Mouse (Mus musculus): Measurements from ENCODE around the gene Gm609. TPM values are rescaled to one million over a fixed set of nuclear protein-coding genes. Genes with fewer than 3 reads are reported as not detected.
"Not testable (repeated sequence)": the region's sequence is repeated elsewhere in the genome, so short reads cannot be mapped to it uniquely, and the experiment has no call there.

Gm609 gene
- 0.59 and 0.78 TPM in 2 replicates for polyA plus RNA-seq (2015; fragmentation: Nextera tagmentation; extraction: Ambion mirVana)

GRCm38 (mm10) chr16:45492927-45493326, at the start of gene Gm609:
TSS of gene Gm609 (minus strand) at chr16:45492969.
- no peak within 1 kb of the TSS for H3K4me3 ChIP-seq (ENCODE audit: low read length)
- 51% methylated on average over 5 of the region's 5 CpGs for WGBS

GRCm38 (mm10) chr16:45542108-45542507, 49.3 kb upstream of the Gm609 start:
- Histone ChIP-seq H3K27me3 (ENCODE audit: insufficient read depth, low read length) (no peaks in the 10 kb centered on the region), H3K27ac (ENCODE audit: low read length) (no peak overlapping the region), H3K36me3 (ENCODE audit: insufficient read depth, low read length) (no peaks in the 10 kb centered on the region), H3K9ac (replicated peaks; ENCODE audit: low read length) (no peak overlapping the region), H3K4me1 (ENCODE audit: insufficient read depth, low read length) (no peaks in the 10 kb centered on the region), H3K4me3 (ENCODE audit: low read length) (no peak overlapping the region), H3K9me3 (ENCODE audit: low read length) (no peaks in the 10 kb centered on the region), H3K4me2 (replicated peaks; ENCODE audit: low read depth, low read length) (no peak overlapping the region)
- no peak for ATAC-seq (ENCODE audit: low FRiP score, low TSS enrichment)

More at GRCm38 (mm10) chr16:45492927-45493326, at the start of gene Gm609:
- no peaks in the 10 kb centered on the region for H3K27me3 ChIP-seq (ENCODE audit: insufficient read depth, low read length)
- H3K4me2 ChIP-seq (replicated peaks; ENCODE audit: low read depth, low read length), result no peak within 1 kb of the TSS
- H3K9me3 ChIP-seq (ENCODE audit: low read length), result no peaks in the 10 kb centered on the region
- no peaks in the 10 kb centered on the region for H3K4me1 ChIP-seq (ENCODE audit: insufficient read depth, low read length)
- peak; percentile 95 for ATAC-seq (ENCODE audit: low FRiP score, low TSS enrichment)
- no peak within 1 kb of the TSS for H3K27ac ChIP-seq (ENCODE audit: low read length)
- H3K36me3 ChIP-seq (ENCODE audit: insufficient read depth, low read length), result no peaks in the 10 kb centered on the region
- H3K9ac ChIP-seq (replicated peaks; ENCODE audit: low read length), result no peak within 1 kb of the TSS

- not testable (repeated sequence) for H3K9ac ChIP-seq (replicated peaks; ENCODE audit: low read length); H3K4me1 ChIP-seq (ENCODE audit: insufficient read depth, low read length); H3K36me3 ChIP-seq (ENCODE audit: insufficient read depth, low read length); H3K27me3 ChIP-seq (ENCODE audit: insufficient read depth, low read length); H3K27ac ChIP-seq (ENCODE audit: low read length); ATAC-seq (ENCODE audit: low FRiP score, low TSS enrichment); H3K9me3 ChIP-seq (ENCODE audit: low read length); H3K4me3 ChIP-seq (ENCODE audit: low read length); H3K4me2 ChIP-seq (replicated peaks; ENCODE audit: low read depth, low read length)
- WGBS, result 73% methylated on average over 1 of the region's 1 CpGs
Measured at GRCm38 (mm10) chr16:45538342-45538741, 45.6 kb upstream of the Gm609 start.

DNA sequence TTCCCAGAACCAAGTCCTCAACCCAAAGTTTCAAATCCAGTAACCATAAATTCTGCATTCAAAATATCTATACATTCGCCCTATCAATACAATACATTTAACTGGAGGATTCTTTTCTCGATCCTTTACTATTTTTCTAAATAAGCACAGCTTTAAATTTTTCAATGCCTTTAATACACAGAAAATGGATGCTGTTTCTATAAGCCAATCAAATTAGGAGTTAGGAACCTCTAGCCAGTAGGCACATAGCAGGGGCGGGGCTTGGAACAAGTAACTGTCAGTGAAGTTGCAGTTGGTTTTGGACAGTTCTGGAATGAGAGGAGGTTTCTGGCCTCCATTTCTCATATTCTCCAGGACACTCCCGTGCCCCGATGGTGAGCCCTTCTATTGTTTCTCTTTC, 42.2 kb upstream of the Gm609 start, which contains the start of gene Slc9c1:
TSS of gene Slc9c1 (plus strand) at position 301 of the 400 bp plus-strand sequence.
- H3K4me3 ChIP-seq (ENCODE audit: low read length), result no peak within 1 kb of the TSS
- H3K27ac ChIP-seq (ENCODE audit: low read length), result no peak within 1 kb of the TSS
- no peaks in the 10 kb centered on the region for H3K27me3 ChIP-seq (ENCODE audit: insufficient read depth, low read length)
- no peaks in the 10 kb centered on the region for H3K9me3 ChIP-seq (ENCODE audit: low read length)
- no peak within 1 kb of the TSS for H3K9ac ChIP-seq (replicated peaks; ENCODE audit: low read length)
- no peaks in the 10 kb centered on the region for H3K36me3 ChIP-seq (ENCODE audit: insufficient read depth, low read length)
- no peak within 1 kb of the TSS for H3K4me2 ChIP-seq (replicated peaks; ENCODE audit: low read depth, low read length)
- ATAC-seq (ENCODE audit: low FRiP score, low TSS enrichment), result no peak
- 94% methylated on average over 5 of the region's 5 CpGs for WGBS
- no peaks in the 10 kb centered on the region for H3K4me1 ChIP-seq (ENCODE audit: insufficient read depth, low read length)

DNA sequence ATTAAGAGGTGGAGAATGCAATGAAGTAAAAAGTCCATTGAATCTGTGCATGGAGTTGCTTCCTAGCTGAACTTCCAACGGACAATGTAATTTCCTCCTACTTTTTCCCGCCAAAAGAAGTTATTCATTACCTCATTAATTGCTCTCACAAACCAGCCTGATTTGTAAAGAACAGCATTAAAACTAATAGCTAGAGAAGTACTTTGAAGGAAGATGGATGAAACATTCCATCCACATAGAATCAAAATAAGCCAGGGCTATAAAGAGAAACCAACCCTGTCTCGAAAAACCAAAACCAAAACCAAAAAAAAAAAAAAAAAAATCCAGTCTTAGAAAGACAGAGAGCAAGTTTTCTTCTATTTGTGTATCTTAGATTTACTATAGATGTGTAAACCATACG, 39.2 kb upstream of the Gm609 start, which contains the start of gene Gm17783:
TSS of gene Gm17783 (minus strand) at position 101 of the 400 bp plus-strand sequence.
- H3K27me3 ChIP-seq (ENCODE audit: insufficient read depth, low read length), result no peaks in the 10 kb centered on the region
- H3K9ac ChIP-seq (replicated peaks; ENCODE audit: low read length), result no peak within 1 kb of the TSS
- ATAC-seq (ENCODE audit: low FRiP score, low TSS enrichment), result no peak
- H3K4me3 ChIP-seq (ENCODE audit: low read length), result no peak within 1 kb of the TSS
- no peak within 1 kb of the TSS for H3K27ac ChIP-seq (ENCODE audit: low read length)
- no peaks in the 10 kb centered on the region for H3K36me3 ChIP-seq (ENCODE audit: insufficient read depth, low read length)
- 62% methylated on average over 4 of the region's 4 CpGs for WGBS
- H3K4me2 ChIP-seq (replicated peaks; ENCODE audit: low read depth, low read length), result no peak within 1 kb of the TSS
- H3K4me1 ChIP-seq (ENCODE audit: insufficient read depth, low read length), result no peaks in the 10 kb centered on the region
- no peaks in the 10 kb centered on the region for H3K9me3 ChIP-seq (ENCODE audit: low read length)

DNA sequence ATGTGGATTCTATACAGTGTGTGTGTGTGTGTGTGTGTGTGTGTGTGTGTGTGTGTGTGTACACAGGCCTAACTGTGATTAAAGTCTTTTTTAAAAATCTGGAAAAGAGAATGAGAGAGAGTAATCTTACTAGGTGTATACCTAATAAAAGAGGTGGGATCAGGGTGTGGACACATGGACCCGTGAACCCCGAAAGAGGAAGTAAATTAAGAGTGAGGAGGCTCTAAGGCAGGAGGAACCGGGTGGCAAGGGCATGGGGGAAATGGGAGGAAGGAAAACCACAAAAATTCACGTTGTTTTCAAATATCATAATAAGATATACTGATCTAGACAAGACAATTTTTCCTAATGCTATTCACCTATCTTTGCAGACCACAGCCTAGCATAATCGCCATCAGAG, 32.8 kb upstream of the Gm609 start:
- 82% methylated on average over 5 of the region's 5 CpGs for WGBS
- no peak for ATAC-seq (ENCODE audit: low FRiP score, low TSS enrichment)
- no peak overlapping the region for H3K4me2 ChIP-seq (replicated peaks; ENCODE audit: low read depth, low read length)
- no peak overlapping the region for H3K9ac ChIP-seq (replicated peaks; ENCODE audit: low read length)
- H3K27me3 ChIP-seq (ENCODE audit: insufficient read depth, low read length), result no peaks in the 10 kb centered on the region
- H3K36me3 ChIP-seq (ENCODE audit: insufficient read depth, low read length), result no peaks in the 10 kb centered on the region
- H3K9me3 ChIP-seq (ENCODE audit: low read length), result no peaks in the 10 kb centered on the region
- H3K4me3 ChIP-seq (ENCODE audit: low read length), result no peak overlapping the region
- no peak overlapping the region for H3K27ac ChIP-seq (ENCODE audit: low read length)
- no peaks in the 10 kb centered on the region for H3K4me1 ChIP-seq (ENCODE audit: insufficient read depth, low read length)

- Histone ChIP-seq H3K27me3 (ENCODE audit: insufficient read depth, low read length) (no peaks in the 10 kb centered on the region), H3K4me2 (replicated peaks; ENCODE audit: low read depth, low read length) (no peak overlapping the region), H3K36me3 (ENCODE audit: insufficient read depth, low read length) (no peaks in the 10 kb centered on the region), H3K9me3 (ENCODE audit: low read length) (no peaks in the 10 kb centered on the region), H3K4me1 (ENCODE audit: insufficient read depth, low read length) (no peaks in the 10 kb centered on the region), H3K4me3 (ENCODE audit: low read length) (no peak overlapping the region), H3K27ac (ENCODE audit: low read length) (no peak overlapping the region), H3K9ac (replicated peaks; ENCODE audit: low read length) (no peak overlapping the region)
- 74% methylated on average over 1 of the region's 1 CpGs for WGBS
- ATAC-seq (ENCODE audit: low FRiP score, low TSS enrichment), result no peak
Measured at GRCm38 (mm10) chr16:45495326-45495725, 2.6 kb upstream of the Gm609 start.

- ATAC-seq (ENCODE audit: low FRiP score, low TSS enrichment), result no peak
- H3K9ac ChIP-seq (replicated peaks; ENCODE audit: low read length), result no peak overlapping the region
- no peaks in the 10 kb centered on the region for H3K9me3 ChIP-seq (ENCODE audit: low read length)
- no peak overlapping the region for H3K4me2 ChIP-seq (replicated peaks; ENCODE audit: low read depth, low read length)
- no peaks in the 10 kb centered on the region for H3K36me3 ChIP-seq (ENCODE audit: insufficient read depth, low read length)
- no peak overlapping the region for H3K4me3 ChIP-seq (ENCODE audit: low read length)
- no peaks in the 10 kb centered on the region for H3K4me1 ChIP-seq (ENCODE audit: insufficient read depth, low read length)
- no peaks in the 10 kb centered on the region for H3K27me3 ChIP-seq (ENCODE audit: insufficient read depth, low read length)
- H3K27ac ChIP-seq (ENCODE audit: low read length), result no peak overlapping the region
Measured at GRCm38 (mm10) chr16:45476991-45477390, 15.8 kb downstream of the Gm609 start.

- H3K4me2 ChIP-seq (replicated peaks; ENCODE audit: low read depth, low read length); H3K27me3 ChIP-seq (ENCODE audit: insufficient read depth, low read length); H3K9ac ChIP-seq (replicated peaks; ENCODE audit: low read length); H3K27ac ChIP-seq (ENCODE audit: low read length); H3K9me3 ChIP-seq (ENCODE audit: low read length); H3K4me3 ChIP-seq (ENCODE audit: low read length); H3K4me1 ChIP-seq (ENCODE audit: insufficient read depth, low read length); ATAC-seq (ENCODE audit: low FRiP score, low TSS enrichment); H3K36me3 ChIP-seq (ENCODE audit: insufficient read depth, low read length): not testable (repeated sequence)
- 42% methylated on average over 3 of the region's 3 CpGs for WGBS
Measured at GRCm38 (mm10) chr16:45471836-45472235, 20.9 kb downstream of the Gm609 start.

GRCm38 (mm10) chr16:45454762-45455161, 38.0 kb downstream of the Gm609 start:
- Histone ChIP-seq H3K4me1 (ENCODE audit: insufficient read depth, low read length) (no peaks in the 10 kb centered on the region), H3K4me3 (ENCODE audit: low read length) (no peak overlapping the region)
- no peak for ATAC-seq (ENCODE audit: low FRiP score, low TSS enrichment)

More at GRCm38 (mm10) chr16:45454762-45455161, 38.0 kb downstream of the Gm609 start:
- Histone ChIP-seq H3K27ac (ENCODE audit: low read length) (no peak overlapping the region), H3K9ac (replicated peaks; ENCODE audit: low read length) (no peak overlapping the region), H3K4me2 (replicated peaks; ENCODE audit: low read depth, low read length) (no peak overlapping the region), H3K36me3 (ENCODE audit: insufficient read depth, low read length) (no peaks in the 10 kb centered on the region), H3K9me3 (ENCODE audit: low read length) (no peaks in the 10 kb centered on the region; the same call in 1 of the 2 replicates), H3K27me3 (ENCODE audit: insufficient read depth, low read length) (no peaks in the 10 kb centered on the region)
